26 mouse cellular contexts compared by ENCODE assay signal in genomic region chr5:65898683-65899082, GRCm38 (mm10). TPM values are rescaled to one million over a fixed set of nuclear protein-coding genes. Genes with fewer than 3 reads are reported as not detected.
"Had no signal": no experiment of that assay in that cellular context is flagged by ENCODE, and none has a peak within 500 bp of the region (broad histone marks: within the 10 kb centered on the region; RNA-seq: fewer than 3 reads in every experiment).

No protein-coding gene starts in this region.

- H3K9me3 ChIP-seq: liver, embryonic 15.5 days; lung, embryonic 15.5 days; midbrain, embryonic 13.5 days; midbrain, embryonic 15.5 days had no signal

- H3K27me3 ChIP-seq: liver, embryonic 15.5 days; lung, embryonic 15.5 days; midbrain, embryonic 13.5 days; midbrain, embryonic 15.5 days; neural tube, embryonic 12.5 days had no signal

- ATAC-seq: liver, postnatal 0 days; lung, postnatal 0 days; midbrain, embryonic 13.5 days; midbrain, embryonic 15.5 days had no signal

- H3K9ac ChIP-seq: liver, embryonic 15.5 days; liver, postnatal 0 days; lung, embryonic 15.5 days; midbrain, embryonic 13.5 days; midbrain, embryonic 15.5 days; neural tube, embryonic 12.5 days had no signal

- H3K27ac ChIP-seq: liver, embryonic 15.5 days; lung, embryonic 15.5 days; macrophage; midbrain, embryonic 13.5 days; midbrain, embryonic 15.5 days; neural tube, embryonic 12.5 days had no signal

- H3K4me3 ChIP-seq: liver, embryonic 15.5 days; lung, embryonic 15.5 days; midbrain, embryonic 13.5 days; midbrain, embryonic 15.5 days; neural tube, embryonic 12.5 days had no signal

- H3K4me1 ChIP-seq: midbrain, embryonic 13.5 days; midbrain, embryonic 15.5 days; neural tube, embryonic 12.5 days had no signal

- H3K36me3 ChIP-seq: liver, embryonic 15.5 days; lung, embryonic 15.5 days; midbrain, embryonic 13.5 days; midbrain, embryonic 15.5 days; neural tube, embryonic 12.5 days had no signal

- DNase-seq: liver, postnatal 0 days; lung, adult 2 months; lung, postnatal 14 days; lung, postnatal 36 days; retina, postnatal 1 day; right cerebral cortex, adult 18-20 months; right cerebral cortex, postnatal 25 days; right cerebral cortex, postnatal 4 days; spleen, adult 18-20 months; thymus, postnatal 14 days; thymus, postnatal 36 days had no signal

RNA-seq across cellular contexts. Expression of gene Chrna9, which starts 36.0 kb away (rescaled TPM):
- total RNA-seq: megakaryocyte progenitor cell, adult 5-6 weeks; midbrain, postnatal 0 days; monocyte, adult 5-6 weeks; neutrophil, adult 5-6 weeks had no signal
- polyA plus RNA-seq: liver, embryonic 15.5 days; liver, postnatal 0 days; lung, postnatal 0 days; macrophage; midbrain, embryonic 11.5 days; midbrain, embryonic 13.5 days; midbrain, embryonic 15.5 days; midbrain, postnatal 0 days; neural tube, embryonic 12.5 days; neural tube, embryonic 14.5 days; small intestine, adult 2 months; stomach, embryonic 14.5 days had no signal
